ENCODE assay signal across 9 mouse cellular contexts in the genomic region with DNA sequence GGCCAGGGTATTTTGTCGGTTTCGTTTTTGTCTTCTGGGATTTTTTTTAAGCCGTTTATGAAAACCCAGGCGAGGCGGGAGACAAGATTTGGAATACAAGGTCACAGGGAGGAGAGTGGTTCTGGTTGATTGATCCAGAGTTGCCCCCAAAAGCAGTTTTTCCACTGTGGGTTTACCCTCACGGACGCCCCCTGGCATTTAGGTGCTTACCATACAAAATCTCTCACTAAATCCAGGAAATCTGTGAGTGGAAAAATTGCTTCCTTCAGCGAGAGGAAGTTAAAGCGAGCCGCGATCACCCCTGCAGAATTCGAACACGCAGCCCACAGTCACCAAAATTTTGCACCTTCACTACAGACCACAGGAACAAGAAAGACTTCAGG. TPM values are rescaled to one million over a fixed set of nuclear protein-coding genes. Genes with fewer than 3 reads are reported as not detected.
A peak's percentile ranks its signal among the peaks of the same experiment; 100 is the strongest.
DNase-seq lines count a peak whose midpoint lies in the region; ATAC-seq and TF ChIP-seq lines count a peak whose summit lies in the region.
"Had no signal": no experiment of that assay in that cellular context is flagged by ENCODE, and none has a peak within 500 bp of the region (broad histone marks: within the 10 kb centered on the region; RNA-seq: fewer than 3 reads in every experiment).

No protein-coding gene starts in this region.

- DNase-seq in kidney, adult 11 months, result no peak
- DNase-seq in adrenal gland, postnatal 25 days, result no peak
- DNase-seq in embryo, embryonic 11 days, result no peak
- no peak for DNase-seq in spleen, postnatal 4 days (ENCODE audit: low spot score in 2 of 2)

- peak overlapping the region; percentile 88 for H3K4me3 ChIP-seq in kidney, embryonic 14.5 days (ENCODE audit: low read length)
- H3K4me3 ChIP-seq in bone marrow macrophage, adult 2 months (ENCODE audit: insufficient read depth, low read length), result peak overlapping the region; percentile 92
- peak overlapping the region; percentile 82 for H3K4me3 ChIP-seq in hindbrain, embryonic 12.5 days
- peak overlapping the region; percentile 78 for H3K4me3 ChIP-seq in midbrain, embryonic 12.5 days

- peak overlapping the region; percentile 77 for H3K27ac ChIP-seq in kidney, embryonic 14.5 days (ENCODE audit: low read depth, low read length)
- H3K27ac ChIP-seq in bone marrow macrophage, adult 2 months (ENCODE audit: insufficient read depth, low read depth, low read length), result peak overlapping the region; percentile 54
- H3K27ac ChIP-seq in hindbrain, embryonic 12.5 days, result peak overlapping the region; percentile 86
- H3K27ac ChIP-seq in midbrain, embryonic 12.5 days (replicated peaks), result peak overlapping the region; percentile 69

- no peak for ATAC-seq in kidney, embryonic 14.5 days (ENCODE audit: low FRiP score, low TSS enrichment)
- ATAC-seq in hindbrain, embryonic 12.5 days (ENCODE audit: low FRiP score), result no peak
- no peak for ATAC-seq in midbrain, embryonic 12.5 days (ENCODE audit: low FRiP score, low read depth)

- 22% methylated on average over 13 of the region's 13 CpGs for WGBS in kidney, embryonic 14.5 days
- 30% methylated on average over 13 of the region's 13 CpGs for WGBS in hindbrain, embryonic 12.5 days
- 25% methylated on average over 13 of the region's 13 CpGs for WGBS in midbrain, embryonic 12.5 days

- peak overlapping the region; percentile 69 for H3K4me2 ChIP-seq in kidney, embryonic 14.5 days (replicated peaks; ENCODE audit: low read depth, low read length)
- peak overlapping the region; percentile 67 for H3K4me2 ChIP-seq in hindbrain, embryonic 12.5 days (replicated peaks)
- H3K4me2 ChIP-seq in midbrain, embryonic 12.5 days (replicated peaks), result peak overlapping the region; percentile 65

- TF ChIP-seq CTCF in bone marrow macrophage, adult 2 months (IDR thresholded peaks at IDR 0.05; ENCODE audit: low read depth, low read length), result no peak

- H3K9ac ChIP-seq in kidney, embryonic 14.5 days (ENCODE audit: low read depth, low read length), result peak overlapping the region; percentile 85; the same call in 1 of the 2 replicates
- H3K9ac ChIP-seq in hindbrain, embryonic 12.5 days, result peak overlapping the region; percentile 85
- peak overlapping the region; percentile 76 for H3K9ac ChIP-seq in midbrain, embryonic 12.5 days (replicated peaks)

- H3K4me1 ChIP-seq in kidney, embryonic 14.5 days (ENCODE audit: control insufficient read depth, insufficient read depth, low read length), result peaks cover 27% of the 10 kb centered on the region
- peaks cover 23% of the 10 kb centered on the region for H3K4me1 ChIP-seq in bone marrow macrophage, adult 2 months (ENCODE audit: control insufficient read depth, insufficient read depth, low read length)
- peaks cover 18% of the 10 kb centered on the region for H3K4me1 ChIP-seq in hindbrain, embryonic 12.5 days
- peaks cover 12% of the 10 kb centered on the region for H3K4me1 ChIP-seq in midbrain, embryonic 12.5 days

- no peaks in the 10 kb centered on the region for H3K27me3 ChIP-seq in kidney, embryonic 14.5 days (ENCODE audit: control insufficient read depth, insufficient read depth, low read length)
- H3K27me3 ChIP-seq in hindbrain, embryonic 12.5 days, result no peaks in the 10 kb centered on the region
- H3K27me3 ChIP-seq in midbrain, embryonic 12.5 days, result no peaks in the 10 kb centered on the region
- H3K27me3 ChIP-seq: Patski had no signal

- no peaks in the 10 kb centered on the region for H3K9me3 ChIP-seq in kidney, embryonic 14.5 days (ENCODE audit: control insufficient read depth, low read length)
- H3K9me3 ChIP-seq in hindbrain, embryonic 12.5 days (replicated peaks), result no peaks in the 10 kb centered on the region
- no peaks in the 10 kb centered on the region for H3K9me3 ChIP-seq in midbrain, embryonic 12.5 days

- no peak for TF ChIP-seq POLR2A in bone marrow macrophage, adult 2 months (IDR thresholded peaks at IDR 0.05; ENCODE audit: borderline replicate concordance, low read depth, low read length)

- no peaks in the 10 kb centered on the region for H3K36me3 ChIP-seq in kidney, embryonic 14.5 days (ENCODE audit: control insufficient read depth, insufficient read depth, low read length)
- no peaks in the 10 kb centered on the region for H3K36me3 ChIP-seq in hindbrain, embryonic 12.5 days
- no peaks in the 10 kb centered on the region for H3K36me3 ChIP-seq in midbrain, embryonic 12.5 days

RNA-seq across cellular contexts. Expression of a gene that starts 0.3 kb away (rescaled TPM):
- 11.1 and 18.6 TPM in 2 replicates for polyA plus RNA-seq in kidney, embryonic 14.5 days (2014; fragmentation: Nextera tagmentation; extraction: Ambion mirVana)
- polyA plus RNA-seq in bone marrow macrophage, adult 2 months (2012; ENCODE audit: insufficient read depth, insufficient read length, missing spikeins), result 21.3 and 21.8 TPM in 2 replicates
- polyA plus RNA-seq in hindbrain, embryonic 12.5 days (2016; fragmentation: Nextera tagmentation; extraction: Ambion mirVana), result 13.3 and 23.4 TPM in 2 replicates
- 8.2 and 9.2 TPM in 2 replicates for polyA plus RNA-seq in midbrain, embryonic 12.5 days (2016; fragmentation: Nextera tagmentation; extraction: Ambion mirVana)
- total RNA-seq in adrenal gland, postnatal 25 days (2021), result 11.7 and 20.5 TPM in 2 replicates
